Mouse (Mus musculus): ENCODE results near the gene Smoc2. TPM values are rescaled to one million over a fixed set of nuclear protein-coding genes. Genes with fewer than 3 reads are reported as not detected.

Smoc2 gene
- total and polyA plus RNA-seq, 3 experiments = not detected

DNA sequence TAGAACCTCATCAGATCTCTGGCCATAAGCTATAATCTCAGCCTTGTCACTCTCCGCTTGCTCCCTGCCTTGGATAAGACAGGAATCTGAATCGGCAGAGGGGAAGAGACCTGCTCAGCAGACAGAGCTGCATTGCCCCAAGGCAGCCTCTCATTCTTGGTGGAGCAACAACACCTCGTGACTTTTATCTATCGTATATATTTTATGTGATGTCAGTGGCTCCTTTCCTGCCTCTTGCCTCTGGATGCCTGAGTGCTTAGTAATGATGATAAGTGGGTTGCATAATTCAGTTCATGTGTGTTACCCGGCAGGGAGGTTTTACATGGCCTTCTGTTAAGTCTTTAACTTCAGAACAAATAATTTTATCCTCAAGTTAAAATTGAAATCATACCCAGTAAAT, 128.6 kb downstream of the Smoc2 start:
- no peaks in the 10 kb centered on the region for H3K9me3 ChIP-seq (replicated peaks; ENCODE audit: insufficient read depth, low read length)
- no peak overlapping the region for H3K27ac ChIP-seq (ENCODE audit: control insufficient read depth, low read depth, low read length)
- H3K9ac ChIP-seq (ENCODE audit: control insufficient read depth, low read depth, low read length, poor library complexity, severe bottlenecking) = no peak overlapping the region
- no peak for TF ChIP-seq NRF1 (IDR thresholded peaks at IDR 0.05; ENCODE audit: insufficient read depth, low read depth, low read length, poor library complexity, severe bottlenecking)
- no peak for TF ChIP-seq ZC3H11A (IDR thresholded peaks at IDR 0.05; ENCODE audit: low read depth, low read length)
- no peak for TF ChIP-seq MAFK (IDR thresholded peaks at IDR 0.05; ENCODE audit: borderline replicate concordance, low read depth, low read length)
- no peak for TF ChIP-seq ZKSCAN1 (IDR thresholded peaks at IDR 0.05; ENCODE audit: low read depth, low read length)
- no peak for TF ChIP-seq HCFC1 (IDR thresholded peaks at IDR 0.05; ENCODE audit: low read depth, low read length)
- TF ChIP-seq ETS1 (IDR thresholded peaks at IDR 0.05; ENCODE audit: low read depth, low read length) = no peak
- TF ChIP-seq JUND (IDR thresholded peaks at IDR 0.05; ENCODE audit: low read depth, low read length) = no peak
- no peak for TF ChIP-seq BHLHE40 (IDR thresholded peaks at IDR 0.05; ENCODE audit: borderline replicate concordance, low read depth, low read length)
- TF ChIP-seq MAX (IDR thresholded peaks at IDR 0.05; ENCODE audit: low read length) = no peak
- TF ChIP-seq MAZ (IDR thresholded peaks at IDR 0.05; ENCODE audit: low read depth, low read length) = no peak
- no peak for TF ChIP-seq USF1 (IDR thresholded peaks at IDR 0.05; ENCODE audit: low read depth, low read length)
- no peak for TF ChIP-seq GATA1 (IDR thresholded peaks at IDR 0.05; ENCODE audit: low read depth, low read length)
- no peak for TF ChIP-seq POLR2A (IDR thresholded peaks at IDR 0.05; ENCODE audit: control insufficient read depth in 1 of 2, insufficient read depth in 1 of 2, low read depth in 1 of 2, low read length in 2 of 2, poor library complexity in 1 of 2)
- no peak for TF ChIP-seq CHD1 (IDR thresholded peaks at IDR 0.05; ENCODE audit: low read depth, low read length)
- no peak for TF ChIP-seq TCF12 (IDR thresholded peaks at IDR 0.05; ENCODE audit: low read depth, low read length)
- no peak for TF ChIP-seq EP300 (IDR thresholded peaks at IDR 0.05; ENCODE audit: low read depth in 1 of 2, low read length in 2 of 2)
- no peak for TF ChIP-seq UBTF (IDR thresholded peaks at IDR 0.05; ENCODE audit: borderline replicate concordance, insufficient read depth, low read depth, low read length)
- TF ChIP-seq MYB (IDR thresholded peaks at IDR 0.05; ENCODE audit: low read depth, low read length) = no peak
- H3K4me3 ChIP-seq (ENCODE audit: control insufficient read depth in 1 of 2, insufficient read depth in 1 of 2, low read depth in 2 of 2, low read length in 2 of 2) = no peak overlapping the region
- no peaks in the 10 kb centered on the region for H3K27me3 ChIP-seq (ENCODE audit: control insufficient read depth in 1 of 2, insufficient read depth in 2 of 2, low read length in 2 of 2)
- no peaks in the 10 kb centered on the region for H3K4me1 ChIP-seq (ENCODE audit: control insufficient read depth in 1 of 2, insufficient read depth in 2 of 2, low read length in 2 of 2)
- no peaks in the 10 kb centered on the region for H3K79me2 ChIP-seq (ENCODE audit: control insufficient read depth, insufficient read depth, low read length, poor library complexity)
- no peaks in the 10 kb centered on the region for H3K36me3 ChIP-seq (ENCODE audit: control insufficient read depth in 1 of 2, insufficient read depth in 2 of 2, low read length in 2 of 2)
- DNase-seq (ENCODE audit: low read depth, low spot score) = no peak

DNA sequence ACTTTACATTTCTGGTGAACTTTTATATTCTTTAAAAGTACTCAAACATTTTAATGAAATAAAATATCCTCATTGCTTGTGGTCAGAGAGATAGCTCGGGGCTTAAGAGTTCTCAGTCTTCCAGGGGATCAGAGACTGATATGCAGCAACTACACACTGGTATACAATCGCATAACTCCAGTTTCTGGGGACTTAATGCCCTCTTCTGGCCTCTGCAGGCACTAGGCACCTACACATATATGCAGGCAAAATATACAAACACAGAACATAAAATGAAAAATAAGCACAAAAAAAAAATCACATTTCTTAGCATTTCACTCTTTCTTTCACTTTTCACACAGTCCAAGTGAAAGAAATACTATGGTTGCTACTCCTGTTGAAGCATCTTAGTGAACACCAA, 133.2 kb downstream of the Smoc2 start:
- Histone ChIP-seq H3K4me1 (ENCODE audit: control insufficient read depth in 1 of 2, insufficient read depth in 2 of 2, low read length in 2 of 2) (no peaks in the 10 kb centered on the region), H3K4me3 (ENCODE audit: control insufficient read depth in 1 of 2, insufficient read depth in 1 of 2, low read depth in 2 of 2, low read length in 2 of 2) (no peak overlapping the region), H3K27me3 (ENCODE audit: control insufficient read depth in 1 of 2, insufficient read depth in 2 of 2, low read length in 2 of 2) (no peaks in the 10 kb centered on the region), H3K79me2 (ENCODE audit: control insufficient read depth, insufficient read depth, low read length, poor library complexity) (no peaks in the 10 kb centered on the region), H3K36me3 (ENCODE audit: control insufficient read depth in 1 of 2, insufficient read depth in 2 of 2, low read length in 2 of 2) (no peaks in the 10 kb centered on the region), H3K9ac (ENCODE audit: control insufficient read depth, low read depth, low read length, poor library complexity, severe bottlenecking) (no peak overlapping the region), H3K9me3 (replicated peaks; ENCODE audit: insufficient read depth, low read length) (no peaks in the 10 kb centered on the region), H3K27ac (ENCODE audit: control insufficient read depth, low read depth, low read length) (no peak overlapping the region)
- TF ChIP-seq BHLHE40 (IDR thresholded peaks at IDR 0.05; ENCODE audit: borderline replicate concordance, low read depth, low read length) (no peak), ETS1 (IDR thresholded peaks at IDR 0.05; ENCODE audit: low read depth, low read length) (no peak), CHD1 (IDR thresholded peaks at IDR 0.05; ENCODE audit: low read depth, low read length) (no peak), POLR2A (IDR thresholded peaks at IDR 0.05; ENCODE audit: control insufficient read depth in 1 of 2, insufficient read depth in 1 of 2, low read depth in 1 of 2, low read length in 2 of 2, poor library complexity in 1 of 2) (no peak), ZKSCAN1 (IDR thresholded peaks at IDR 0.05; ENCODE audit: low read depth, low read length) (no peak), MAFK (IDR thresholded peaks at IDR 0.05; ENCODE audit: borderline replicate concordance, low read depth, low read length) (no peak), USF1 (IDR thresholded peaks at IDR 0.05; ENCODE audit: low read depth, low read length) (no peak), POLR2AphosphoS2 (IDR thresholded peaks at IDR 0.05; ENCODE audit: low read length) (no peak)
- no peak for DNase-seq (ENCODE audit: low read depth, low spot score)

All from MEL (cell line).